9 mouse cellular contexts compared by ENCODE assay signal in genomic region chr8:127063551-127064360, GRCm38 (mm10). TPM values are rescaled to one million over a fixed set of nuclear protein-coding genes. Genes with fewer than 3 reads are reported as not detected.
DNase-seq lines count a peak whose midpoint lies in the region; ATAC-seq lines count a peak whose summit lies in the region.
"Had no signal": no experiment of that assay in that cellular context is flagged by ENCODE, and none has a peak within 500 bp of the region (broad histone marks: within the 10 kb centered on the region; RNA-seq: fewer than 3 reads in every experiment).

TSS of gene Pard3 (plus strand) at chr8:127063893.

- ATAC-seq in hindbrain, embryonic 12.5 days (ENCODE audit: low FRiP score), result peak; percentile 93
- ATAC-seq in CD4-positive, CD25-positive, alpha-beta regulatory T cell, adult 4 months, result no peak

- no peaks in the 10 kb centered on the region for H3K36me3 ChIP-seq in hindbrain, embryonic 12.5 days

- DNase-seq in WW6 (ENCODE audit: low read depth, low spot score), result peak; percentile 69
- DNase-seq in cerebellum, postnatal 10 days, result peak; percentile 76 to 83
- peak; percentile 40 to 41 for DNase-seq in frontal cortex, postnatal 25 days (ENCODE audit: low spot score in 2 of 2)
- peak; percentile 73 to 77 for DNase-seq in layer of hippocampus, postnatal 36 days
- DNase-seq in lung, postnatal 10 days, result peak; percentile 87
- peak; percentile 75 for DNase-seq in right cerebral cortex, adult 18-20 months

- H3K4me3 ChIP-seq in hindbrain, embryonic 12.5 days, result peak within 1 kb of the TSS; percentile 88

- WGBS in hindbrain, embryonic 12.5 days, result under 1% methylated on average over 95 of the region's 98 CpGs

- H3K27me3 ChIP-seq in hindbrain, embryonic 12.5 days, result no peaks in the 10 kb centered on the region

- peak within 1 kb of the TSS; percentile 69 for H3K4me2 ChIP-seq in hindbrain, embryonic 12.5 days (replicated peaks)

- H3K9me3 ChIP-seq in hindbrain, embryonic 12.5 days (replicated peaks), result no peaks in the 10 kb centered on the region

- peak within 1 kb of the TSS; percentile 96 for H3K9ac ChIP-seq in hindbrain, embryonic 12.5 days

- peak within 1 kb of the TSS; percentile 97 for H3K27ac ChIP-seq in hindbrain, embryonic 12.5 days

- peaks cover 24% of the 10 kb centered on the region for H3K4me1 ChIP-seq in hindbrain, embryonic 12.5 days

RNA-seq across cellular contexts. Expression of gene Pard3, which starts in this region (rescaled TPM):
- 38.3 and 43.1 TPM in 2 replicates for polyA plus RNA-seq in hindbrain, embryonic 12.5 days (2016; fragmentation: Nextera tagmentation; extraction: Ambion mirVana)
- 10 to 100 TPM; 19.7 to 32.0 TPM for total RNA-seq in layer of hippocampus, postnatal 36 days (2021)
- polyA plus RNA-seq in CD4-positive, CD25-positive, alpha-beta regulatory T cell, adult 4 months (2017; shearing (Covaris generic)), result under 1 TPM in 1 of 2 experiments, not detected in 1; 0.75 TPM
- total RNA-seq: hematopoietic stem cell, adult 5-6 weeks had no signal

Comparison
In these comparisons a context has a peak if more than half of its experiments do, and no peak if none do; other contexts are left out.
1. RNA of gene Pard3 (polyA plus RNA-seq): 38.3 to 43.1 TPM in hindbrain, embryonic 12.5 days; 0.75 TPM in CD4-positive, CD25-positive, alpha-beta regulatory T cell, adult 4 months; every median in the first group is over 10 times any median in the second.
2. Peak in every context shown above with its lines, with median percentiles within 50 percentile points of each other: DNase-seq.